Mouse (Mus musculus): Measurements from ENCODE around the gene Clpsl2. TPM values are rescaled to one million over a fixed set of nuclear protein-coding genes. Genes with fewer than 3 reads are reported as not detected.

Clpsl2 gene
- polyA plus RNA-seq, 1 experiment: not detected

DNA sequence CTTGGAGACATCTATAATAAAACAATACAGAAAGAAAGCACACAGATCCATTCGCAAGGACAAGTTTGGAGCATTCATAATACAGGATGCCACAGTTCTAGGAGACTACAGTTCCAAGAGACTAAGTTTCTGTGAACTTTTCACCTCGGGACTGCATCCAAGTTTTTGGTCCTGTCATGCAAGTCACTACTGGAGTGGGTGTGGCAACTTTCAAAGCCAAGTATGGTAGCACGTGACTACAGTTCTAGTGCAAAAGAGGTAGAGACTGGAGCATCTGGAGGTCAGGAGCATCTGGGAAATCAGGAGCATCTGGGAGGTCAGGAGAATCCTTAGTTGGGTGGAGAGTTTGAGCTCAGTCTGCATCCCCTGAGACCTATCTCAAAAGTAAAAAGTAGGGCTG is 22.7 kb downstream of the Clpsl2 start:
- no peaks in the 10 kb centered on the region for H3K79me2 ChIP-seq (ENCODE audit: control insufficient read depth, insufficient read depth)
- H3K4me3 ChIP-seq (ENCODE audit: insufficient read depth, poor library complexity, severe bottlenecking): no peak overlapping the region
- H3K79me3 ChIP-seq (ENCODE audit: low read depth): no peaks in the 10 kb centered on the region
- no peak overlapping the region for H3ac ChIP-seq (ENCODE audit: control insufficient read depth, insufficient read length, low read depth)
- H3K27me3 ChIP-seq (ENCODE audit: control insufficient read depth, insufficient read depth, insufficient read length): peaks cover 4% of the 10 kb centered on the region
- H3K36me3 ChIP-seq (ENCODE audit: control insufficient read depth, insufficient read depth): no peaks in the 10 kb centered on the region
- TF ChIP-seq MYOG (IDR thresholded peaks at IDR 0.05; ENCODE audit: control insufficient read depth, extremely low read depth, insufficient read length) (no peak), USF1 (IDR thresholded peaks at IDR 0.05; ENCODE audit: low read depth) (no peak), CEBPB (IDR thresholded peaks at IDR 0.05; ENCODE audit: low read depth) (no peak), FOSL1 (IDR thresholded peaks at IDR 0.05; ENCODE audit: insufficient read depth, low read length, poor library complexity, severe bottlenecking) (no peak), MYOD1 (IDR thresholded peaks at IDR 0.05; ENCODE audit: control insufficient read depth, insufficient read length, low read depth) (no peak), CTCF (IDR thresholded peaks at IDR 0.05; ENCODE audit: control insufficient read depth, insufficient read depth, insufficient read length) (no peak), MAX (IDR thresholded peaks at IDR 0.05) (no peak)

DNA sequence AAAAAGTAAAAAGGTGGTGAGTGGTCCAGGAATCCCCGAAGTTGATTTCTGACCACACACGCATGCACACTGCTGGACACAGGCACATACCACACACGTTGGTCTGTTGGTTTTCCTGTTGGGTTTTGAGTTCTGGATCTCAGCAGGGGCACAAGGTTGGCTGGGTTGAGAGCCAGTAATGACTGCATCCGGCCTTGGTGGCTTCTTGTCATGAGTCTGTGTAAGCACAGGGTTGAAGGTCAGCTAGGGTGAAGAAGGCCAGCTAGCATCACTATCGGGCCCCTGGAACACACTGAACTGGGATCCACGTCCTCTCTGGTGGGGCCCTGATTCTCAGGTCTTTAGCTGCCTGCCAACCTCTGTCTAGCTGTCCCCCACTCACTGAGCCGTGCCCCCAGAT is 23.3 kb downstream of the Clpsl2 start:
- Histone ChIP-seq H3ac (ENCODE audit: control insufficient read depth, insufficient read length, low read depth) (no peak overlapping the region), H3K36me3 (ENCODE audit: control insufficient read depth, insufficient read depth) (no peaks in the 10 kb centered on the region), H3K27me3 (ENCODE audit: control insufficient read depth, insufficient read depth, insufficient read length) (peaks cover 4% of the 10 kb centered on the region), H3K79me2 (ENCODE audit: control insufficient read depth, insufficient read depth) (no peaks in the 10 kb centered on the region), H3K79me3 (ENCODE audit: low read depth) (no peaks in the 10 kb centered on the region), H3K4me3 (ENCODE audit: insufficient read depth, poor library complexity, severe bottlenecking) (no peak overlapping the region)
- TF ChIP-seq MAX (IDR thresholded peaks at IDR 0.05) (no peak), USF1 (IDR thresholded peaks at IDR 0.05; ENCODE audit: low read depth) (no peak), MYOD1 (IDR thresholded peaks at IDR 0.05; ENCODE audit: control insufficient read depth, insufficient read length, low read depth) (no peak), FOSL1 (IDR thresholded peaks at IDR 0.05; ENCODE audit: insufficient read depth, low read length, poor library complexity, severe bottlenecking) (no peak), CTCF (IDR thresholded peaks at IDR 0.05; ENCODE audit: control insufficient read depth, insufficient read depth, insufficient read length) (no peak), CEBPB (IDR thresholded peaks at IDR 0.05; ENCODE audit: low read depth) (no peak), MYOG (IDR thresholded peaks at IDR 0.05; ENCODE audit: control insufficient read depth, extremely low read depth, insufficient read length) (no peak)

DNA sequence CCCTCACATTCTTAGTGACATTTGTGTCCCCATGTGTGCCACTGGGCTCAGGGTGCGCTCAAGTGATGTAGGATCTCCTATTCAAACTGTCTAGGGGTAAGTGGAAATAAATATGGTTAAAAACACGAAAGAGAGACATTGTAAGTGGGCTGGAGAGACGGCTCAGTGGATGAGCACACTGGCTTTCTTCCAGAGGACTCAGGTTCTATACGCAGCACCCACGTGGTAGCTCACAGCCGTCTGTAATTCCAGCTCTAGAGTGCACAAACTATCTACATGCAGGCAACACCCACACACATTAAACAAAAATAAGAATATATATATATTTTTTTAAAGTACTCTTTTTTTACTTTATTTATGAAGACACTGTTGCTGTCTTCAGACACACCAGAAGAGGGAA is 23.7 kb downstream of the Clpsl2 start:
- TF ChIP-seq FOSL1 (IDR thresholded peaks at IDR 0.05; ENCODE audit: insufficient read depth, low read length, poor library complexity, severe bottlenecking) (no peak), MYOG (IDR thresholded peaks at IDR 0.05; ENCODE audit: control insufficient read depth, extremely low read depth, insufficient read length) (no peak), MYOD1 (IDR thresholded peaks at IDR 0.05; ENCODE audit: control insufficient read depth, insufficient read length, low read depth) (no peak), CTCF (IDR thresholded peaks at IDR 0.05; ENCODE audit: control insufficient read depth, insufficient read depth, insufficient read length) (no peak)
- Histone ChIP-seq H3K36me3 (ENCODE audit: control insufficient read depth, insufficient read depth) (no peaks in the 10 kb centered on the region), H3K27me3 (ENCODE audit: control insufficient read depth, insufficient read depth, insufficient read length) (peaks cover 8% of the 10 kb centered on the region), H3K79me3 (ENCODE audit: low read depth) (no peaks in the 10 kb centered on the region), H3K79me2 (ENCODE audit: control insufficient read depth, insufficient read depth) (no peaks in the 10 kb centered on the region), H3K4me3 (ENCODE audit: insufficient read depth, poor library complexity, severe bottlenecking) (no peak overlapping the region), H3ac (ENCODE audit: control insufficient read depth, insufficient read length, low read depth) (no peak overlapping the region)

DNA sequence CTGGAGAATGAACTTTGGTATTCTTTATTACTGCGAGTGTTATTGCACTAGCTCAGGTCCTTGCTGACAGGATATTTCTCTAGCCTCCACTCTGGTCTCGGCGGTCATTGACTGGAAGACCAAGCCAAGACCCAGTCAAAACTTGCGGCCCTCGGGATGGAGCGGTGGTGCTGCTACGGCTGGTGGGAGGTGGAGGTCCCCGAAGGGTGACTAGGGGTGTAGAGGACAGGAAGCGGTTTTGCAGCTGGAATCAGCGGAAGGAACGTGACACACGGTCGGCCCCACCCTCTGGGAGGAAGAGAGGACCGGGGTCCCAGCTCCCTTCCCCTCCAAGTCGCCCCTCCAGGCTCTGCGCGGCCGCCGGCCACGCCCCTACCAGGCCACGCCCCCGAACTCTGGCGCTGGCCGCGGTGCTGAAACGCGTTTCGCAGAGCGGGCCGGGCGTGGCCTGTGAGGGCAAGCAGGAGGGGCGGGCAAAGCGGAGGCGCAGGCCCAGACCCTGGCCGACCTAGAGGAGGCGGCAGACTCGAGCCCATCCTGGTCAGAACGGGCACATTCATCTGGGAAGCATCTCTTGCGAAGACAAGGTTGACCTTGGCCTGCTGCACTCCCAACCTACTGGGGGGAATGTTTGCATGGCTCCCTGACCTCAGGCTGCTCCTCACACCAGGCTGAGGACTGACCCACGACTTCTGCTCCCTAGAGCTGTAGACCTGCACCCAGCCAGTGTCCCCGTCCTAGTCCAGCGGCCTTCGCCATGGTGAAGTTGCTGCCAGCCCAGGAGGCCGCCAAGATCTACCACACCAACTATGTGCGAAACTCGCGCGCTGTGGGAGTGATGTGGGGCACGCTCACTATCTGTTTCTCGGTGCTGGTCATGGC is 26.3 kb downstream of the Clpsl2 start, which contains the start of gene Lhfpl5:
Gene Lhfpl5 (plus strand): TSS at position 398 of the 882 bp plus-strand sequence.
- Histone ChIP-seq H3K27me3 (ENCODE audit: control insufficient read depth, insufficient read depth, insufficient read length) (peaks cover 8% of the 10 kb centered on the region), H3K36me3 (ENCODE audit: control insufficient read depth, insufficient read depth) (no peaks in the 10 kb centered on the region), H3ac (ENCODE audit: control insufficient read depth, insufficient read length, low read depth) (no peak within 1 kb of the TSS), H3K4me3 (ENCODE audit: insufficient read depth, poor library complexity, severe bottlenecking) (no peak within 1 kb of the TSS), H3K79me2 (ENCODE audit: control insufficient read depth, insufficient read depth) (no peaks in the 10 kb centered on the region), H3K79me3 (ENCODE audit: low read depth) (no peaks in the 10 kb centered on the region)
- TF ChIP-seq MAX (IDR thresholded peaks at IDR 0.05): no peak
- no peak for TF ChIP-seq CTCF (IDR thresholded peaks at IDR 0.05; ENCODE audit: control insufficient read depth, insufficient read depth, insufficient read length)
- no peak for TF ChIP-seq CEBPB (IDR thresholded peaks at IDR 0.05; ENCODE audit: low read depth)
- no peak for TF ChIP-seq MYOD1 (IDR thresholded peaks at IDR 0.05; ENCODE audit: control insufficient read depth, insufficient read length, low read depth)
- no peak for TF ChIP-seq FOSL1 (IDR thresholded peaks at IDR 0.05; ENCODE audit: insufficient read depth, low read length, poor library complexity, severe bottlenecking)
- no peak for TF ChIP-seq MYOG (IDR thresholded peaks at IDR 0.05; ENCODE audit: control insufficient read depth, extremely low read depth, insufficient read length)
- TF ChIP-seq USF1 (IDR thresholded peaks at IDR 0.05; ENCODE audit: low read depth): no peak

DNA sequence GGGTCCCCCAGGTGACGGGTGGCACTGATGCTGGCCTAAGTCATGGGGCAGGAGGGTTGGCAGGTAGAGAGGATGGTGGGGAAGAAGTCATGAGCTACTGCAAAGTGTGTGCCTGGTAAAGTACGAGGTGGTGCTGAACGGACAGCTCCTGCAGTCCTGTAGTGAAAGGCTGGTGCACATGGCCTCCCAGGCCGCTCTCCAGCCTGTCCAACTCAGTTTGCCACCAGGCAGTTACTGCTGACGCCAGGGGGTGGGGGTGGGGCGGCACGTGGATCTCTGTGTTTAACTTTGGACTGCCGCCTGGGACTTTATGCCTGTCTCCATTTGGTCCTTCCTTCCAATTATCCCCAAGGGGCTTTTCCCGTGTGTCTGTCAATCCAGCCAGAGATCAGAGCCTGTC is 31.2 kb downstream of the Clpsl2 start:
- Histone ChIP-seq H3ac (ENCODE audit: control insufficient read depth, insufficient read length, low read depth) (no peak overlapping the region), H3K79me3 (ENCODE audit: low read depth) (no peaks in the 10 kb centered on the region), H3K79me2 (ENCODE audit: control insufficient read depth, insufficient read depth) (no peaks in the 10 kb centered on the region), H3K4me3 (ENCODE audit: insufficient read depth, poor library complexity, severe bottlenecking) (no peak overlapping the region), H3K27me3 (ENCODE audit: control insufficient read depth, insufficient read depth, insufficient read length) (peaks cover 3% of the 10 kb centered on the region), H3K36me3 (ENCODE audit: control insufficient read depth, insufficient read depth) (no peaks in the 10 kb centered on the region)
- peak; percentile 88 for TF ChIP-seq MAX (IDR thresholded peaks at IDR 0.05)
- TF ChIP-seq MYOD1 (IDR thresholded peaks at IDR 0.05; ENCODE audit: control insufficient read depth, insufficient read length, low read depth): no peak

DNA sequence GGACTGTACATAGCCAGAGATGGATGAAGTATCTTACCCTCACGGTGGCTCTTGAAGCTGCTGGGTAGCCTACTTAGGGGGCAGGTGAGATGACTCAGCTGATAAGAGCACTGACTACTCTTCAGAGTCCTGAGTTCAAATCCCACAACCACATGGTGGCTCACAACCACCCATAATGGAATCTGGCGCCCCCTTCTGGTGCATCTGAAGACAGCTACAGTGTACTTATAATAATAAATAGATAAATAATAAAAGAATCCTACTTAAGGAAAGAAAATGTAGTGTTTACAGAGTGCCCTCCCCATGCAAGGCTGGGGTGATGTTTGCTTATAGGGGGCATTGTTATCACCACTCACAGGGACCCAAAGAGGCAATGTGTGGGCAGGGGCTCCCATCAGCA is 31.8 kb downstream of the Clpsl2 start:
- no peak overlapping the region for H3ac ChIP-seq (ENCODE audit: control insufficient read depth, insufficient read length, low read depth)
- H3K4me3 ChIP-seq (ENCODE audit: insufficient read depth, poor library complexity, severe bottlenecking): no peak overlapping the region
- no peaks in the 10 kb centered on the region for H3K36me3 ChIP-seq (ENCODE audit: control insufficient read depth, insufficient read depth)
- H3K27me3 ChIP-seq (ENCODE audit: control insufficient read depth, insufficient read depth, insufficient read length): peaks cover 3% of the 10 kb centered on the region
- TF ChIP-seq MAX (IDR thresholded peaks at IDR 0.05): no peak
- no peak for TF ChIP-seq CEBPB (IDR thresholded peaks at IDR 0.05; ENCODE audit: low read depth)
- no peak for TF ChIP-seq CTCF (IDR thresholded peaks at IDR 0.05; ENCODE audit: control insufficient read depth, insufficient read depth, insufficient read length)
- TF ChIP-seq MYOD1 (IDR thresholded peaks at IDR 0.05; ENCODE audit: control insufficient read depth, insufficient read length, low read depth): no peak
- TF ChIP-seq MYOG (IDR thresholded peaks at IDR 0.05; ENCODE audit: control insufficient read depth, extremely low read depth, insufficient read length): no peak
- TF ChIP-seq USF1 (IDR thresholded peaks at IDR 0.05; ENCODE audit: low read depth): no peak
- TF ChIP-seq FOSL1 (IDR thresholded peaks at IDR 0.05; ENCODE audit: insufficient read depth, low read length, poor library complexity, severe bottlenecking): no peak
- H3K79me2 ChIP-seq (ENCODE audit: control insufficient read depth, insufficient read depth): no peaks in the 10 kb centered on the region
- H3K79me3 ChIP-seq (ENCODE audit: low read depth): no peaks in the 10 kb centered on the region

Measured in C2C12 (cell line).